Mouse (Mus musculus) MEL (cell line): ENCODE data around the gene Cacna1i.

Experiments
- CHD2 ChIP-seq: IDR thresholded peaks from 2 replicates; pipeline ENCODE4 v1.6.1; 2011; ENCODE audit warnings: low read length, improper control_type of control experiment
- CTCF ChIP-seq, 3 experiments: IDR thresholded peaks in 2 of 3; conservative IDR thresholded peaks in 1 of 3; 2 replicates each; pipeline ENCODE4 v1.5.1; 2011 to 2012; ENCODE audit warnings: low read length in 3 of 3, low read depth in 2 of 3, mild to moderate bottlenecking in 2 of 3, improper control_type of control experiment in 1 of 3, inconsistent platforms in 1 of 3, mixed read lengths in 1 of 3, moderate library complexity in 1 of 3; ENCODE audit not compliant: control insufficient read depth in 1 of 3, insufficient read depth in 1 of 3, poor library complexity in 1 of 3, severe bottlenecking in 1 of 3
- ELF1 ChIP-seq: IDR thresholded peaks from 2 replicates; pipeline ENCODE4 v1.6.1; 2014; ENCODE audit warnings: low read depth, mild to moderate bottlenecking, inconsistent platforms, low read length, improper control_type of control experiment, moderate library complexity
- TCF12 ChIP-seq: IDR thresholded peaks from 2 replicates; pipeline ENCODE4 v1.6.1; 2014; ENCODE audit warnings: low read depth, mild to moderate bottlenecking, inconsistent platforms, low read length, improper control_type of control experiment, moderate library complexity

DNA sequence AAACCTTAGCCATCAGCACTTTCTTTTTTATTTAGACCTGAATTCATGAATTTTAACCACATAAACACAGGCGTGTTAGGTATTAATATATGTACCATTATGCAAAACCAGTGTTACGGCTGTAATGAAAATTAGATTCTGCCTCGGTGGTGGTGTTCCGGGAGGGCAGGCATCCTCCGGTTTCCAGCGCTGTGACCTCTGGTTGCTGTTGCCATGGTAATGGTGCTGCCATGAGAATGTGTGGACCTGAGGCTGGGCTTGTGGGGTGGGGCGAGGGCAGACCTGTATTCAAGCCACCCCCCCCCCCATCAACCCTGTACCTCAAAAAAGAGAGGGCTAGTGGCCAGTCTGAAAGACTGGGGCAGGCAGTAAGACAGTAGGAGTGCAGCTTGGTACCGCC, 114.9 kb downstream of the Cacna1i start:
- no peak for TF ChIP-seq CTCF (IDR thresholded peaks at IDR 0.05 in 2 of 3, conservative IDR thresholded peaks at IDR 0.05 in 1 of 3; ENCODE audit: control insufficient read depth in 1 of 3, insufficient read depth in 1 of 3, low read depth in 2 of 3, low read length in 3 of 3, poor library complexity in 1 of 3, severe bottlenecking in 1 of 3)
- TF ChIP-seq CHD2, result no peak
- TF ChIP-seq TCF12, result no peak
- no peak for TF ChIP-seq ELF1
